Mouse (Mus musculus): ENCODE results near the gene Rhbdd1. TPM values are rescaled to one million over a fixed set of nuclear protein-coding genes. Genes with fewer than 3 reads are reported as not detected.

Rhbdd1 gene
- polyA plus RNA-seq, 1 experiment, result 12.6 TPM

- Histone ChIP-seq H3K79me3 (ENCODE audit: low read depth) (no peaks in the 10 kb centered on the region), H3ac (ENCODE audit: control insufficient read depth, insufficient read length, low read depth) (no peak overlapping the region), H3K4me3 (ENCODE audit: insufficient read depth, poor library complexity, severe bottlenecking) (no peak overlapping the region), H3K27me3 (ENCODE audit: control insufficient read depth, insufficient read depth, insufficient read length) (no peaks in the 10 kb centered on the region), H3K79me2 (ENCODE audit: control insufficient read depth, insufficient read depth) (no peaks in the 10 kb centered on the region), H3K36me3 (ENCODE audit: control insufficient read depth, insufficient read depth) (no peaks in the 10 kb centered on the region)
- TF ChIP-seq MAX (IDR thresholded peaks at IDR 0.05), result no peak
Observed at GRCm38 (mm10) chr1:82409271-82409670, 93.0 kb downstream of the Rhbdd1 start.

GRCm38 (mm10) chr1:82410548-82410947 lies 94.3 kb downstream of the Rhbdd1 start:
- Histone ChIP-seq H3ac (ENCODE audit: control insufficient read depth, insufficient read length, low read depth) (no peak overlapping the region), H3K79me3 (ENCODE audit: low read depth) (no peaks in the 10 kb centered on the region), H3K4me3 (ENCODE audit: insufficient read depth, poor library complexity, severe bottlenecking) (no peak overlapping the region), H3K27me3 (ENCODE audit: control insufficient read depth, insufficient read depth, insufficient read length) (no peaks in the 10 kb centered on the region), H3K36me3 (ENCODE audit: control insufficient read depth, insufficient read depth) (no peaks in the 10 kb centered on the region), H3K79me2 (ENCODE audit: control insufficient read depth, insufficient read depth) (no peaks in the 10 kb centered on the region)
- TF ChIP-seq FOSL1 (IDR thresholded peaks at IDR 0.05; ENCODE audit: insufficient read depth, low read length, poor library complexity, severe bottlenecking), result no peak
- TF ChIP-seq USF1 (IDR thresholded peaks at IDR 0.05; ENCODE audit: low read depth), result no peak
- no peak for TF ChIP-seq CTCF (IDR thresholded peaks at IDR 0.05; ENCODE audit: control insufficient read depth, insufficient read depth, insufficient read length)
- TF ChIP-seq MYOD1 (IDR thresholded peaks at IDR 0.05; ENCODE audit: control insufficient read depth, insufficient read length, low read depth), result no peak
- TF ChIP-seq MYOG (IDR thresholded peaks at IDR 0.05; ENCODE audit: control insufficient read depth, extremely low read depth, insufficient read length), result no peak
- TF ChIP-seq MAX (IDR thresholded peaks at IDR 0.05), result no peak
- no peak for TF ChIP-seq CEBPB (IDR thresholded peaks at IDR 0.05; ENCODE audit: low read depth)

- H3K4me3 ChIP-seq (ENCODE audit: insufficient read depth, poor library complexity, severe bottlenecking), result no peak overlapping the region
- H3K79me2 ChIP-seq (ENCODE audit: control insufficient read depth, insufficient read depth), result no peaks in the 10 kb centered on the region
- no peak overlapping the region for H3ac ChIP-seq (ENCODE audit: control insufficient read depth, insufficient read length, low read depth)
- no peaks in the 10 kb centered on the region for H3K36me3 ChIP-seq (ENCODE audit: control insufficient read depth, insufficient read depth)
- H3K79me3 ChIP-seq (ENCODE audit: low read depth), result no peaks in the 10 kb centered on the region
- no peaks in the 10 kb centered on the region for H3K27me3 ChIP-seq (ENCODE audit: control insufficient read depth, insufficient read depth, insufficient read length)
- TF ChIP-seq USF1 (IDR thresholded peaks at IDR 0.05; ENCODE audit: low read depth) (no peak), CEBPB (IDR thresholded peaks at IDR 0.05; ENCODE audit: low read depth) (no peak), CTCF (IDR thresholded peaks at IDR 0.05; ENCODE audit: control insufficient read depth, insufficient read depth, insufficient read length) (no peak), MYOD1 (IDR thresholded peaks at IDR 0.05; ENCODE audit: control insufficient read depth, insufficient read length, low read depth) (no peak), MAX (IDR thresholded peaks at IDR 0.05) (no peak), FOSL1 (IDR thresholded peaks at IDR 0.05; ENCODE audit: insufficient read depth, low read length, poor library complexity, severe bottlenecking) (no peak), MYOG (IDR thresholded peaks at IDR 0.05; ENCODE audit: control insufficient read depth, extremely low read depth, insufficient read length) (no peak)
Observed at GRCm38 (mm10) chr1:82411521-82411920, 95.3 kb downstream of the Rhbdd1 start.

GRCm38 (mm10) chr1:82412085-82412484 lies 95.8 kb downstream of the Rhbdd1 start:
- Histone ChIP-seq H3K79me3 (ENCODE audit: low read depth) (no peaks in the 10 kb centered on the region), H3K79me2 (ENCODE audit: control insufficient read depth, insufficient read depth) (no peaks in the 10 kb centered on the region), H3K27me3 (ENCODE audit: control insufficient read depth, insufficient read depth, insufficient read length) (no peaks in the 10 kb centered on the region), H3K4me3 (ENCODE audit: insufficient read depth, poor library complexity, severe bottlenecking) (no peak overlapping the region), H3K36me3 (ENCODE audit: control insufficient read depth, insufficient read depth) (no peaks in the 10 kb centered on the region), H3ac (ENCODE audit: control insufficient read depth, insufficient read length, low read depth) (no peak overlapping the region)
- TF ChIP-seq FOSL1 (IDR thresholded peaks at IDR 0.05; ENCODE audit: insufficient read depth, low read length, poor library complexity, severe bottlenecking), result no peak
- no peak for TF ChIP-seq CTCF (IDR thresholded peaks at IDR 0.05; ENCODE audit: control insufficient read depth, insufficient read depth, insufficient read length)
- no peak for TF ChIP-seq USF1 (IDR thresholded peaks at IDR 0.05; ENCODE audit: low read depth)
- TF ChIP-seq CEBPB (IDR thresholded peaks at IDR 0.05; ENCODE audit: low read depth), result no peak
- no peak for TF ChIP-seq MYOG (IDR thresholded peaks at IDR 0.05; ENCODE audit: control insufficient read depth, extremely low read depth, insufficient read length)
- no peak for TF ChIP-seq MAX (IDR thresholded peaks at IDR 0.05)
- TF ChIP-seq MYOD1 (IDR thresholded peaks at IDR 0.05; ENCODE audit: control insufficient read depth, insufficient read length, low read depth), result no peak

- TF ChIP-seq MYOG (IDR thresholded peaks at IDR 0.05; ENCODE audit: control insufficient read depth, extremely low read depth, insufficient read length), result no peak
Observed at GRCm38 (mm10) chr1:82414434-82415045, 98.3 kb downstream of the Rhbdd1 start.

GRCm38 (mm10) chr1:82415641-82416040 lies 99.4 kb downstream of the Rhbdd1 start:
- Histone ChIP-seq H3K36me3 (ENCODE audit: control insufficient read depth, insufficient read depth) (no peaks in the 10 kb centered on the region), H3K27me3 (ENCODE audit: control insufficient read depth, insufficient read depth, insufficient read length) (no peaks in the 10 kb centered on the region), H3ac (ENCODE audit: control insufficient read depth, insufficient read length, low read depth) (no peak overlapping the region), H3K79me3 (ENCODE audit: low read depth) (no peaks in the 10 kb centered on the region), H3K79me2 (ENCODE audit: control insufficient read depth, insufficient read depth) (no peaks in the 10 kb centered on the region), H3K4me3 (ENCODE audit: insufficient read depth, poor library complexity, severe bottlenecking) (no peak overlapping the region)
- TF ChIP-seq MYOG (IDR thresholded peaks at IDR 0.05; ENCODE audit: control insufficient read depth, extremely low read depth, insufficient read length), result no peak
- TF ChIP-seq MYOD1 (IDR thresholded peaks at IDR 0.05; ENCODE audit: control insufficient read depth, insufficient read length, low read depth), result no peak
- TF ChIP-seq CEBPB (IDR thresholded peaks at IDR 0.05; ENCODE audit: low read depth), result no peak
- TF ChIP-seq FOSL1 (IDR thresholded peaks at IDR 0.05; ENCODE audit: insufficient read depth, low read length, poor library complexity, severe bottlenecking), result no peak
- TF ChIP-seq CTCF (IDR thresholded peaks at IDR 0.05; ENCODE audit: control insufficient read depth, insufficient read depth, insufficient read length), result no peak
- no peak for TF ChIP-seq USF1 (IDR thresholded peaks at IDR 0.05; ENCODE audit: low read depth)
- no peak for TF ChIP-seq MAX (IDR thresholded peaks at IDR 0.05)

More at GRCm38 (mm10) chr1:82414434-82415045, 98.3 kb downstream of the Rhbdd1 start:
- Histone ChIP-seq H3K27me3 (ENCODE audit: control insufficient read depth, insufficient read depth, insufficient read length) (no peaks in the 10 kb centered on the region), H3ac (ENCODE audit: control insufficient read depth, insufficient read length, low read depth) (no peak overlapping the region), H3K4me3 (ENCODE audit: insufficient read depth, poor library complexity, severe bottlenecking) (no peak overlapping the region), H3K36me3 (ENCODE audit: control insufficient read depth, insufficient read depth) (no peaks in the 10 kb centered on the region), H3K79me2 (ENCODE audit: control insufficient read depth, insufficient read depth) (no peaks in the 10 kb centered on the region), H3K79me3 (ENCODE audit: low read depth) (no peaks in the 10 kb centered on the region)

Measured in C2C12 (cell line).